Mouse (Mus musculus) gastrocnemius, adult 18-20 months (tissue): ENCODE data around the gene Phtf2. TPM values are rescaled to one million over a fixed set of nuclear protein-coding genes. Genes with fewer than 3 reads are reported as not detected.

Experiments used
- total RNA-seq, 2 experiments: library from RNA; stranded (reverse); gene quantifications; 2 replicates each; pipeline ENCODE4 v1.2.3; 2021

The Phtf2 gene
- total RNA-seq, 2 experiments from 2014 or later = 162 to 166 TPM

Other genes starting within 250 kb of the Phtf2 start
- gene Tmem60, start 67 bp upstream of the Phtf2 start, total RNA-seq = 10 to 100 TPM; 20.1 to 21.7 TPM
- 10 to 100 TPM in 1 of 2 experiments, 1 to 10 TPM in 1; 8.8 to 11.1 TPM for gene Rsbn1l, start 74.3 kb upstream of the Phtf2 start, total RNA-seq
- 10 to 100 TPM; 13.1 to 19.5 TPM for gene Ptpn12, start 173.8 kb upstream of the Phtf2 start, total RNA-seq